Mouse (Mus musculus) skeletal muscle tissue, adult 2 months (tissue): ENCODE measurements around the gene Wwox.
A peak's percentile ranks its signal among the peaks of the same experiment; 100 is the strongest.

Source experiments
- DNase-seq: peaks from one replicate; pipeline ENCODE4 v3.0.0-alpha.2; 2012; ENCODE audit warnings: low read depth, low spot score

The Wwox gene

GRCm38 (mm10) chr8:115090202-115090601, 650.7 kb downstream of the Wwox start:
- no peak for DNase-seq

- DNase-seq = no peak
These were observed 656.1 kb downstream of the Wwox start for GRCm38 (mm10) chr8:115095548-115095947.

GRCm38 (mm10) chr8:115097988-115098562, 658.6 kb downstream of the Wwox start:
- no peak for DNase-seq

- no peak for DNase-seq
These were observed 669.9 kb downstream of the Wwox start for GRCm38 (mm10) chr8:115109309-115109708.

GRCm38 (mm10) chr8:115110423-115110822, 671.0 kb downstream of the Wwox start:
- DNase-seq = no peak

- DNase-seq = no peak
These were observed 672.6 kb downstream of the Wwox start for GRCm38 (mm10) chr8:115112062-115112461.

- DNase-seq = no peak
These were observed 675.0 kb downstream of the Wwox start for GRCm38 (mm10) chr8:115114498-115114897.

- DNase-seq = no peak
These were observed 686.6 kb downstream of the Wwox start for GRCm38 (mm10) chr8:115126081-115126480.

GRCm38 (mm10) chr8:115126674-115127073, 687.2 kb downstream of the Wwox start:
- DNase-seq = no peak

GRCm38 (mm10) chr8:115129307-115129706, 689.9 kb downstream of the Wwox start:
- no peak for DNase-seq

- DNase-seq = no peak
These were observed 693.7 kb downstream of the Wwox start for GRCm38 (mm10) chr8:115133119-115133518.

- no peak for DNase-seq
These were observed 694.3 kb downstream of the Wwox start for GRCm38 (mm10) chr8:115133711-115134218.

- no peak for DNase-seq
These were observed 697.4 kb downstream of the Wwox start for GRCm38 (mm10) chr8:115136888-115137287.

GRCm38 (mm10) chr8:115141614-115142013, 702.2 kb downstream of the Wwox start:
- no peak for DNase-seq

GRCm38 (mm10) chr8:115143530-115144320, 704.3 kb downstream of the Wwox start:
- DNase-seq = no peak

- no peak for DNase-seq
These were observed 707.6 kb downstream of the Wwox start for GRCm38 (mm10) chr8:115147006-115147405.

- no peak for DNase-seq
These were observed 711.1 kb downstream of the Wwox start for GRCm38 (mm10) chr8:115150446-115151109.

- DNase-seq = no peak
These were observed 712.0 kb downstream of the Wwox start for GRCm38 (mm10) chr8:115151416-115151815.

- no peak for DNase-seq
These were observed 714.6 kb downstream of the Wwox start for GRCm38 (mm10) chr8:115154096-115154495.

GRCm38 (mm10) chr8:115156142-115156541, 716.7 kb downstream of the Wwox start:
- DNase-seq = peak; percentile 75

- no peak for DNase-seq
These were observed 718.7 kb downstream of the Wwox start for GRCm38 (mm10) chr8:115157977-115158720.

GRCm38 (mm10) chr8:115158721-115159111, 719.3 kb downstream of the Wwox start:
- DNase-seq = peak; percentile 59
